Mouse (Mus musculus): ENCODE results near the gene Xbp1.
"Not testable (repeated sequence)": the region's sequence is repeated elsewhere in the genome, so short reads cannot be mapped to it uniquely, and the experiment has no call there.

The Xbp1 gene

DNA sequence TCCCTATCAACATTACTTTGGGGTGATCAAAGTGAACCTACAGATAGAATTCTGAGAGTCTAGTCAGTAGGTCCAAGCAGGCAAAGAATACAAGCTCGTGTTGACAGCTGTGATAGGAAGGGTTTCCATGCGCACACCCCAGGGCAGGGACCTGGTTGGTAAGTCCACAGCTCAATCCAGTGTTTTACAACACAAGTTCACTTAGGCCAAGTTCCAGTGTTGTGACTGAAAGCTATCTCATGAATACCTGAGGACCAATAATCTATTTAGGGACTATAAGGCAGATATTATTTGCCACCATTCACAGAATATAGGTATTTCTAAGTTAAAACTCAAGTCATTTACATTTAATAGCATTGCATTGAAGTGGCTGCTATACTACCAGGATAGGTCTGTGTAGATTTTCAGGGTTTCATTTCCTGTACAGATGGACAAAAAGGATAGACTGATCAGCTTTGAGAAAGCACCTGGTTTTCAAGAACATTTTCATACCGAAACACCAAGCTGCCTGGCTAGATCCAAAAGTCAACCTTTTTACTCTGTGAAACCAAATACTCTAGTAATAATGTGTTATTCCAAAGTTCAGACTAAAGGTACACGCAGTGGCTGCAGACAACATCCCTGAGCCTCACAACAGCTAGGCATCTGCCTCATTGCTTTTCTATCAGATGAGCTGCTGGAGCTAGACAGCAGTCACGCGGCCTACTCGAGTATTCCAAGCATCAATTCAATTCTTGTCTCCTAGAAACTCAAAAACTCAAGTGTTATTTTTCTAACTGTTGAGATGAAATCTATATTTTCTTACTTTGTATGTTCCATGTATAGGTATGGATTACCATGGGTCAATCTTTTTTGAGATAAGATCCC is 6.3 kb downstream of the Xbp1 start:
- no peak for DNase-seq (ENCODE audit: extremely low read depth, low read depth, low spot score)

DNA sequence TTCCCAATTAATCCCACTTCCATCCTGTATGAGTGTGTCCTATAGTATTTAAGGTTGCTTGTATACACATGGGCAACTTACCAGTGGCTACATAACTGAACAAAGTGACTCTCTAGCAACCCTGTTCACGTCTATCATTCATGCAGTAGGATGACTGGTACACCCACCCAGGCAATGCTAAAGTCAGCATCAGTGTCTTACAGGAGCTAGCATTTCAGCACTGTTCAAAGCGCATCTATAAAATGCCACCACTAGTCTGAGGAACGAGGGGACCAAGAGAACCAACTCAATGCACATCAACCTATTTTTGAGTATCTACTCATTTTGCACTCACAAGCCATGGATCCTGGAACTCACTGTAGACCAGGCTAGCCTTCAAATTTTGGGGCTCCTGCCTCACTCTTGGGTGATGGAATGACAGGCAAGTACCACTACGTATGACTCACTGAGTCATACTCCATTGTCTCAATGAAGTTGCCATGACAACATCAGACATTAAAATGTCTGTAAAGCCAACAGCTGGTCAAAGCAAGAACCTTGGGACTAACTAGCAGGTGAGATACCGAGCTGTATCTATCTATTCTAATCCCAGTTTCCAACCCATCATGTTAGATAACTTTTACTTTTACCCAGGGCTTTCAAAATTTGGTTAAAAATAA is 7.5 kb downstream of the Xbp1 start:
- no peak for DNase-seq (ENCODE audit: extremely low read depth, low read depth, low spot score)

DNA sequence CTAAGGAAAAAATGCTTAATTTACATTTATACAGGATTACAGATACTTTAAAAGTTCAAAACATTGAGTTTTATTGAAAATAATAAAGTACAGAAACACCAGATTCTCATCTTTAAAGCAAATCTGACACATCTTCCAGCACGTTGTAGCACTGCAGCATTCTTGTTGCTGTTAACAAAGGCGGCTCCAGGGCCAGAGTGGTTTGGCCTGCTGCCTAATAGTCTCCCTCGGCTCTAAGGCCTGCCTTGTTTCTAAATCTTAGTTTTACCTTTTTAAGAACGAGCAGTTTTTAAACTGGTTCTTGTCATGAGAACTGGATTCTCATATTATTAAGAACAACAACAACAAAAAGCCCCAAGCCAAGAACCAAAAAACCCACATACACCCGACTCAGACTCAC is 8.4 kb downstream of the Xbp1 start:
- DNase-seq (ENCODE audit: extremely low read depth, low read depth, low spot score): no peak

DNA sequence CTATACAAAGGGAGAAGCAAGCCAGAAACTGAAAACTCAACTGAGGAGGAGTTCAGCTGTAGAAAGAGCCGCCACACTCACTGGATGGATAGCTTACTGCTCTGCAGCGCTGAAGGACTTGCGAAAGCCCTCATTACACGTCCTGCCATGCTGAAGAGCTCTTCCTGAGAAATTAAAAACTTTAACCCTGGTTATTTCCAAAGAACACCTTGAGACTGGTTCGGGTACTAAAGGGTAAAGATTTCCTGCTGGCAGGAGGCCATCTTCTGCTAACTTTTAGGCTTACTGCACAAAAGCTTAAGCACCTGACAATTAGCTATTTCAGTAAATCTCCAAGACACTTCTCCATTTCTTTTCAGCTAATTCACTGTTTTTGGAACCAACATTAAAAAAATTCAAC is 9.7 kb downstream of the Xbp1 start:
- DNase-seq (ENCODE audit: extremely low read depth, low read depth, low spot score): no peak

DNA sequence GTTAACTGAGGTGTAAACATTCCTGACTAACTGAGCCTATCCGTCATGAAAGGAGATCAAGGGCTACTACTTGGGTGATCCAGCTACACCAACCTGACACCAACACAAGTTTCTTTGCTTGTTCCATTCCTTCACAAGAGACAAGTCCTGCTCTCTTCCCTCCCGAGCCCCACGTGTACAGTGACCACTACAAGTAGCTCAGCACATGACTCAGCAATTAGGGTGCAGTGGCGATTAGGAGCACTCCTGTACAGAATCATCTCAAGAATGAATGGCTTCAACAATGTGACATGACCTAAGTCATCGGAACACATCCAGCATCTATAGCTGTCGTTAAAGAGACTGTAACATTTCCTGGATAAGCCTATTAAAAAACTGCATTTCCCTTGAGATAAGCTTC is 10.3 kb downstream of the Xbp1 start:
- DNase-seq (ENCODE audit: extremely low read depth, low read depth, low spot score): no peak

DNA sequence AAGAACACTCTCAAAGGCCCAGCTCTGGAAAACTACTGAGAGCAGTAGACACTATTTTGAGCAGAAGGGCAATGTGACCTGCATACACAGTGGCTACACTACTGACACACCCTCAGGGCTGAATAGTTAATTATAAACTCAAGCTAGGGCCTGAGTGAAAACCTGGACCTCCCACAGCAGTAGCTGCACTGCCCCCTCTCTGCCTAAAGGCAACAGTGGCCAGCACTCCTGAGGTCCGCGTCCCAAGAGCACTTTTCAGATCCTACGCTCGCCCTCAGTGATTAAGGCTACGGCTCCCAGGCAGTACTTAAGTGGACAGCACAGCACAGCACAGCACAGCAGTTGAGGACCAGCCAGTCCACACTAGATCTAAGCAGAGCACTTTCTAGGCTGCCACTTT is 12.6 kb downstream of the Xbp1 start:
- DNase-seq (ENCODE audit: extremely low read depth, low read depth, low spot score): no peak

DNA sequence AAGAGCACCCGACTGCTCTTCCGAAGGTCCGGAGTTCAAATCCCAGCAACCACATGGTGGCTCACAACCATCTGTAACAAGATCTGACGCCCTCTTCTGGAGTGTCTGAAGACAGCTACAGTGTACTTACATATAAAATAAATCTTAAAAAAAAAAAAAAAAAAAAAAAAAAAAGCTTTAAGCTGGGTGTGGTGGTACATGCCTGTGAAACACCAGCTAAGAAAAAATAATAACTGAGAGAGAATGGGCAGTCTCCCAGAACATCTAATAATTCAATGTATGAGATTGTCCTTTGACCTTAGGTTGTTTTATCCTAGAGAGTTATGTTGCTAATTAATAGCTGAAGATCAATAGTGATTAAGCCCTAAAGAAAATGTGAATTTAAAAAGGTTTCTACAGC is 17.0 kb downstream of the Xbp1 start:
- DNase-seq (ENCODE audit: extremely low read depth, low read depth, low spot score): not testable (repeated sequence)

DNA sequence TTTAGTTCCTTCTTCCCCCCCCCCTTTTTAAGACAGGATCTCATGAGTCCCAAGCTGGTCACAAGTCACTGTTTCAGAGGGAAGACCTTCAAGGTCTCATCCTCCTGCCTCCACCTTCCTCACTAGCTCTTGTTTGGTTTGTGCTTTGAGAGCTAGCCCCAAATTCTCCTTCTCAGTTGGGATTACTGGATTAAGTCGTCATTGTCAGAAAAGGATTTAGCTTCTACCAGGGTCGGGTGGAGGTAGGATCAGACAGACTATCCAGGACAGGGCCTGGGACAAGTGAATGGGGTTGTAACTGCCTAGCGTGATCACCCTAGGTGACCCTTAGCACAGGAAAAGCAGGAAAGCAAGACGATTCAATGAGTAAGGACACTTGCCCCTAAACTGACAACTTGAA is 19.9 kb downstream of the Xbp1 start:
- DNase-seq (ENCODE audit: extremely low read depth, low read depth, low spot score): no peak

DNA sequence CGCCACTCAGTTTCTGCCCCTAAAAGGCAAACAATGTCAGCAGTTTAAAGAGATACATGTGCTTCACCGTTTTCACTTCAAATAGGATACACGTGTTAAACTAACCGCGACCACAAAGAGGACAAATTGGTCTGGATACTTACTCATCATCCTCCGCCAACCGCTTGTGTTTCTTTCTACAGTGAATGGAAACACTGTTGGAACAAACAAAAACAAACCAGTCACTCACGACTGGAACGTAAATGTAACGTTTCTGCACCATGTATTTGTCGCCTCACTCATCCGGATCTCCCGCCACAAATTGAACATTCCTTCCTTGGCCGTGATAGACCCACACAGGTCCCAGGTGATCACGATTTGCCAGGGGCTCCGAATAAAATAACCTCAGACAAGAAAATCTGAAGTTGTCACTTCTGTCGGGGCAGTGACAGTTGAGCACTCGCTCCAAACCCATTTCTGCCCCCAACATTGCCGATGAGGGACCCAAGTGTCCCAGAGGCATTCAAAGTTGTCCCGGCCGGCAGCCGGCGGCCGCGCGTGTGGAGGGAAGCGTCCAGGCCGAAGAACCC is 20.9 kb downstream of the Xbp1 start:
- DNase-seq (ENCODE audit: extremely low read depth, low read depth, low spot score): no peak

DNA sequence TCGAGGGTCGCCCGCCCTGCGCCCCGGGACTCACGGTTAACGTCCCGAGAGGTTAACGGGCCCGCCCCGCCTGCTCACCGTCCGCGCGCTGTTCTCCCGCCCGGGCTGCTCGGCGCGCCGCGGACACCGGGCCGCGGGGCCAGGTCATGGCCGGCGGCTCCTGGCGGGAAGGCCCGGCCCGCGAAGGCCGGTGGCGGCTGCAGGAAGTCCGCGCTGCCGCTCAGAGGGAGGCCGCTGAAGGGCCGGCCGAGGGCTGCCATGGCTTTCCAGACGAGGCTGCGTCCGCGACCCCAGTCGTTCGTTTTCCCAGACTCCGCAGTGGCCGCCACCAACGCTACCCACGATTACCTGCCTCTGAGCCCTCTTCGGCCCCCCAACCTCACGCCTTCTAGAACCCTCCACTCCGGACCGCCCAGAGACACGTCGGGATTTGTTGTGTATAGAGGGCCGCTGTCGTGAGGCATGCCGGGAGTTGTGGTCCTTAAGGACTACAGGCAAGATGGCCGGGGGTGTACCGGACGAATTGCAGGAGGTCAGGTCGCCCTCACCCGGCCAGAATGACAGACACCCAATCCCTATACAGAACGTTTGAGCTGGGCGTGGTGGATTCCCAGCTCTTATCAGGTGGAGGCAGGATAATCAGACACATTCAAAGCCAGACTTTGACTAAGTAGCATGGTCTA is 21.5 kb downstream of the Xbp1 start, which contains the start of gene Ccdc117:
Gene Ccdc117, minus strand, starts transcription at position 389 of the 683 bp plus-strand sequence.
- peak; percentile 78 for DNase-seq (ENCODE audit: extremely low read depth, low read depth, low spot score)

DNA sequence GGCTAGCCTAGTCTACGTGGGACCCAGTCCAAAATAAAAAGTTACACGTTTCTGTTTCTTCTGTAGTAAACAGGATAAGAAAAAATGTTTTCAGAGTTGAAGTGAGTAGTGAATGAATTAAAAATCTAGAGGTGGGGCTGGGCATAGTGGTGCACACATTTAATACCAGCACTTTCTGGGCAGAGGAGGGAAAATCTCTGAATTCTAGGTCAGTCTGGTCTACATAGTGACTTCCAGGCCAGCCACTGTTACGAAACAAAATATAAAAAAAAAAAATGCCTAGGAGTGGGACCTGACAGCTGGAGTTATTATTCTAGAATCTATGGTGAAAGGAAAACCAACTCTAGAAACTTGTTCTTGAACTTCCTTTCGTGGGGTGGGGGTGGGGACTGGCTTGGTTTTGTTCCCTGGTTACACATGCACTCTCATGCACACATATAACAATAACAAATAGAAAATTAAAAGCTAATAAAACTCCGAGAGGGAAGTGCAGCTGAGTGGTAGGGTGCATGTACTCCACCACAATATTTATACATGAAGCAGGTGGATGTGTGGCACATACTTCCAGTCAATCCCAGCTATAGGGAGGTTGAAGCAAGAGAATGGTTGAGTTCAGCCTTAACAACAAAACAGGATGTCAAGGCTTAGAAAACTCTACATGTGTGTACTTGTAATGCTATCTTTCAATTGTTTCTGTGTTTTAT is 22.2 kb downstream of the Xbp1 start:
- DNase-seq (ENCODE audit: extremely low read depth, low read depth, low spot score): no peak

DNA sequence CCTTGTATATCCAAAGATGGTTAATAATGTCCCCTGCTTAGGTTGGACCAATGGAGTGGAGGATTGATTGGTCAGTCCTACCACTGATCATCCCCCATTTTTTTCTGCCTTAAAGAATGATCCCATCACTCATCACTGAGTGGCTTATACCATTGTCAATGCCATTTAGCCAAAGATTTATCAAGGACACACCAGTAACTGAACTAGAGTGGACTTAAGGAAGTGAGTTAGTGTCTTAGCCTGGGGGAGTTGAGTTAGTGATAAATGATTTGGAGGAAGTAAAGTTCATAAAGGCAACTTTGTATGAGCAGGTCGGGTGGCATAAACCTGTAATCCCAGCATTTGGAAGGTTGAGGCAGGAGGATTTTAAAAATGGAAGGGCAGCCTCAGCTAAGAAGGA is 22.8 kb downstream of the Xbp1 start:
- no peak for DNase-seq (ENCODE audit: extremely low read depth, low read depth, low spot score)

DNA sequence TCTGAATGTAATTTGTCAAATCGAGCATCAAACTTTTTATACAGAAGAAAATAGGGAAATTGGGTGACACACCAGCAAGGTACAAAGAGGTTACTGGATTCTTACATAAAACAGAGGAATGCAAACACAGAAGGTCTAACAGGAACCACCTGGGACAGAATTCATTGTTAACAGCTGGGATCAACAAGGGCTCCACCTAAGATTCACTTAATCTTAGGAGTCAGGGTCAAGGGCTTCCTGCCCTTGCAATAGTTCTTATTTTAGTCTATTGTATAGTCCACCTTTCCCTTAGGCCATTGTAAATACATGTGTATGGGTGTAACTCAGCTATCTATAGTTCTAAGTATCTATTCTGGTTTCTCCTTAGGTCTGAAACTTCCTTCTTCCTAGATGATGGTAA is 24.2 kb downstream of the Xbp1 start:
- DNase-seq (ENCODE audit: extremely low read depth, low read depth, low spot score): not testable (repeated sequence)

DNA sequence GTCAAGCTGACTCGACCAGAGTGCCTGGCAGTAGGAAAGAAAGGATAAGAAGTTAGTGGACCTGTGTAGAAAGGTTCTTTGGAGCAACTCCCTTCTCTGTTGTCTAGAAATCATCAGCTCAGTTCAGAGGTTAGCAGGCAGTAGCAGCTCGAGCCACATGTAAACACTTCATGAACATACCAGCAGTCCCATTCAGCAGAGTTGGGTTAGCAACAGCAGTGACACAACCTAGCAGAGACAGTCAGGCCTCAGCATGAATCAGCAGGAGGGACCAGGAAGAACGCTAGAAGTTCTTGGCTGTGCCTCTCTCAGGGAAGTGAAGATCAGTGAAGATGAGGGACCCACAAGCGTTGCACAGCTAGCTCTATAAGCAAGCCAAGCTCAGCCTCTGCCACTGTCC is 25.0 kb downstream of the Xbp1 start:
- DNase-seq (ENCODE audit: extremely low read depth, low read depth, low spot score): no peak

DNA sequence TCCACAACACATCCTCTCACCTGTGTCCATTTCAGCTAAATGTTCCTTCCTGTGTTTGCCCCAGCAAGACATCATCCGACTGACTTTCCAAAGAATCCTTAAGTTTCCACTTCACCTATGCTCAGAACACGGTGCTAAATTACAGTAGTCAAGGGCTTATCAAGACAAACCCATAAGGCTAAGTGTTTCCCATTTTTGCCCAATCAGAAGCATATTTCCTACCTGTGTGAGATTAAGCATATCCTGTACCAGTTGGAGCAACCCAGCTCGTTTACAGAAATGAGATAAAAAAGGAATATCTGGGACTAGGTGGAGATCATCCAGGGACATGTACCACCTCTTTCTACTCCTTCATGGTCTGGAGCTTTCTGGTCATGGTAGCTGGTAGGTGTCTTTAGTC is 26.2 kb downstream of the Xbp1 start:
- DNase-seq (ENCODE audit: extremely low read depth, low read depth, low spot score): no peak

DNA sequence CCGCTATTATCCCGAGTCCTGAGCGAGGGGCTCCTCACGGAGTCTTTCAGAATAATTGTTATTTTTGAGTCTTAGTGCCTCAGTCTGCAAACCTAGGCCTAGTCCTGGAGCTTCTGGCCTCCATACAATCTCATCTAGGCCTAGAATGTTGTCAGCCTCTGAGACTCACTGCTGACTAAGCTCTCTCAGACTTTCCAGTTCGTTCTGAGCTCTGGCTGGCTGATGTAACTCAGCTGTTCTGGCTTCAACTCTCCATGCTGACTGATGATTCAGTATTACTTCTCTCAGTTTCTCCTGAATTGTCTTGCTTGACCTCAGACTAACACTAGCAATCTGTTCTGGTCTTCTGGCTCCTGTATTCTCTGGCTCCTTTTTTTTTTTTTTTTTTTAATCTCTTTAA is 31.0 kb downstream of the Xbp1 start:
- no peak for DNase-seq (ENCODE audit: extremely low read depth, low read depth, low spot score)

DNA sequence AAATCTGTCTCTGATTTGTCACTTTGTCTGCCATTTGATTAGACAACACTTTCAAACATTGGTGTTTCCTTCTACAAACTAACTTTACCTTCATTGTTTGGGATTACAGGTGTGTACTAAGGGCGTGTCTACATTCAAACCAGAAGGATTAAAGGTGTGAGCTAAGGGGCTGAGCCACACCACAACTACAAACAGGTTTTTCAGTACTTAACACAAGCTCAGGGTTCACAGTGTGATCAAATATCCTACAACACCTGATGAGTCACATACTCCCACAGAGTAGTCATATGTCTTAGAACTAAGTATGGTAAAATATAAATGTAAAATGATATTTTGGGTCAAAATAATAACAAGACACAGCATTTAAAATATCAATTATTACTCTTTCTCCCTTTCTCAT is 31.5 kb downstream of the Xbp1 start:
- no peak for DNase-seq (ENCODE audit: extremely low read depth, low read depth, low spot score)

DNA sequence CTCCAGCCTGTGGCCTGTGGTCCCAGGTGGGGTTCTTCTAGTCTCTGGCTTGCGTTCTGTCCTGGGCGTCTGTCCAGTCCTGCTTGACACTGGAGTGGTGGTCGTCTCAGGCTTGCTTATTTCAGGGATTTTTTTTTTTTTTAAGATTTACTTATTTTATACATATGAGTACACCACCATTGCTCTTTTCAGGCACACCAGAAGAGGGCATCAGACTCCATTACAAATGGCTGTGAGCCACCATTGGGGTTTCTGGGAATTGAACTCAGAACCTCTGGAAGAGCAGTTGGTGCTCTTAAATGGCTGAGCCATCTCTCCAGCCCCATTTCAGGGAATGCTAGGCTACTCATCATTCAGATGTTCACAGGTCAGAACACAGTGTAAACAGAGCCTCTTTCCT is 39.8 kb downstream of the Xbp1 start:
- DNase-seq (ENCODE audit: extremely low read depth, low read depth, low spot score): no peak

DNA sequence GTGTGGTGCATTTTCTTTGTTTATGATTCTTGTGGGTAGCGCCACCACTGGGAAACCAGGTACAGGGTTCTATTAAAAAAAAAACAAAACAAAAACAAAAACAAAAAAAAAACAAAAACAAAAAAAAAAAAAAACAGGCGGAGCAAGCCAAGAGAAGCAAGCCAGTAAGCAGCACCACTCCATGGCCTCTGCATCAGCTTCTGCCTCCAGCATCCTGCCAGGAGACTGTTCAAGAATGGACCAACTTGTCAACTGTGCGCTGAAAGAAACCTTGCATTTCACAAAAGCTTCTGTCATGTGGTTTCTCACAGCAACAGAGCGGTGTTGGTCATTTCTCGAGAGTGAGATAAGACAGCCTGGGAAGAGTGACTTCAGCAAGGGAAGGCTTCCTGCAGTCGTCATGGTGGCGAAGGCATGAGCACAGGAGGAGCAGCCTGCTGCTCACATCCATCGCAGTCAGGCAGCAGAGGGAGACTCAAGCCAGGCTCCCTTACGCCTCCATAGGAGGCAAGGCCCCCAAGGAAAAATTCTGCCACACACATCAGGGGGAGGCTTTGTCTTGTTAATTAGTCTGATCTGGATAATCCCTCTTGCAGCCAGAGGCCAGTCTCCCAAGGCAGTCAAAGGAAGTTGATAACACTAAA is 42.3 kb downstream of the Xbp1 start:
- DNase-seq (ENCODE audit: extremely low read depth, low read depth, low spot score): no peak

DNA sequence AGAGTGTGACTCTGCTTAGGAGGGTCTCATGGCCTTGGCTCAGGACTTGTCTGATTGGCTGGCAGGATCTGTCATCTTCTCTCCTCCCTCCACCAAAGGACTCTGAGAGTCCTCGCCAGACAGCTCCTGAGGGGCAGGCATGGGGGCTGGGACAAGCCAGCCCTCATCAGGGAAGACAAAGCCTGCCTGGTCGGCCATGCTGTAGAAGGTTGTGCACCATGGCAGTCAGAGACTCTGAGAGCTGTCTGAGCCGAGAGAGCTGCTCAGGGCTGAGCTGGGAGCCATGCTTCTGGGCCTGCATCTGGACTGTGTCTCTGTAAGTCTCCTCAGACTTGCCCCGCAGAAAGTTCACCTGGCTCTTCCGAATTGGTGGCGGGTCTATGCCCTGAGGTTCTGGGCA is 43.4 kb downstream of the Xbp1 start:
- no peak for DNase-seq (ENCODE audit: extremely low read depth, low read depth, low spot score)

DNA sequence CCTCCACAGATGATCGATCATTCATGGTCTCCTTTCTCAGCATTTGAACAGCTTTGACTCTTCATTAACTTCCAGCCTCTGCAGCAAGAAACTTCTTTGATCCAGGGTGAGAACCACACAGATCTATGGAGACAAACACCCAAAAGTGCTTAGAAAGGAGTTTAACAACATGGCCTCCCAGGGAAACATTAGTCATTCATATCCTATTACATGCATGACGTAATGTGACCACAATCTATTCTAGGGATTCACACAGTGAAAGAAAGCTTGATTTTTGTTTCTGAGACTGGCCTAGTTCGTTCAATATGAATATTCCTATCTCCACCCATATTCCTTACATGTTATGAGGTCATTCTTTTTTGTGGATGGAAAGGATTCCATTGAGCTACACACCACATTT is 45.1 kb downstream of the Xbp1 start:
- DNase-seq (ENCODE audit: extremely low read depth, low read depth, low spot score): no peak

Data from fat pad, adult 2 months (tissue).